Mouse (Mus musculus): Measurements from ENCODE around the gene Zfp704. TPM values are rescaled to one million over a fixed set of nuclear protein-coding genes. Genes with fewer than 3 reads are reported as not detected.

Zfp704 gene
- polyA plus RNA-seq, 1 experiment from 2014 or later, result 7.2 TPM

- WGBS, result 82% methylated on average over 8 of the region's 8 CpGs
- DNase-seq (ENCODE audit: low spot score), result no peak
- H3K36me3 ChIP-seq, result peaks cover 4% of the 10 kb centered on the region; the same call in 1 of the 2 replicates
- H3K27ac ChIP-seq, result no peak overlapping the region
- H3K4me1 ChIP-seq, result peaks cover 13% of the 10 kb centered on the region
- H3K4me3 ChIP-seq, result no peak overlapping the region
- H3K9me3 ChIP-seq, result no peaks in the 10 kb centered on the region
- no peaks in the 10 kb centered on the region for H3K27me3 ChIP-seq (ENCODE audit: insufficient read depth, poor library complexity, severe bottlenecking)
Measured at GRCm38 (mm10) chr3:9567948-9568347, 41.9 kb downstream of the Zfp704 start.

- DNase-seq (ENCODE audit: low spot score), result no peak
- Histone ChIP-seq H3K9me3 (no peaks in the 10 kb centered on the region), H3K27ac (no peak overlapping the region), H3K27me3 (ENCODE audit: insufficient read depth, poor library complexity, severe bottlenecking) (no peaks in the 10 kb centered on the region), H3K4me1 (peaks cover 13% of the 10 kb centered on the region), H3K36me3 (peaks cover 4% of the 10 kb centered on the region; the same call in 1 of the 2 replicates), H3K4me3 (no peak overlapping the region)
- 88% methylated on average over 3 of the region's 3 CpGs for WGBS
Measured at GRCm38 (mm10) chr3:9566831-9567230, 43.1 kb downstream of the Zfp704 start.

GRCm38 (mm10) chr3:9563562-9563961, 46.3 kb downstream of the Zfp704 start:
- no peaks in the 10 kb centered on the region for H3K9me3 ChIP-seq
- H3K4me1 ChIP-seq, result peaks cover 11% of the 10 kb centered on the region
- DNase-seq (ENCODE audit: low spot score), result no peak
- 67% methylated on average over 7 of the region's 7 CpGs for WGBS
- H3K27ac ChIP-seq, result no peak overlapping the region
- no peak overlapping the region for H3K4me3 ChIP-seq
- H3K27me3 ChIP-seq (ENCODE audit: insufficient read depth, poor library complexity, severe bottlenecking), result no peaks in the 10 kb centered on the region
- peaks cover 4% of the 10 kb centered on the region; the same call in 1 of the 2 replicates for H3K36me3 ChIP-seq

GRCm38 (mm10) chr3:9562649-9563328, 47.1 kb downstream of the Zfp704 start:
- Histone ChIP-seq H3K36me3 (peaks cover 4% of the 10 kb centered on the region; the same call in 1 of the 2 replicates), H3K9me3 (no peaks in the 10 kb centered on the region), H3K27me3 (ENCODE audit: insufficient read depth, poor library complexity, severe bottlenecking) (no peaks in the 10 kb centered on the region), H3K4me3 (no peak overlapping the region), H3K27ac (no peak overlapping the region), H3K4me1 (peaks cover 5% of the 10 kb centered on the region; the same call in 1 of the 2 replicates)
- WGBS, result 86% methylated on average over 11 of the region's 11 CpGs
- DNase-seq (ENCODE audit: low spot score), result no peak

GRCm38 (mm10) chr3:9557778-9558560, 51.9 kb downstream of the Zfp704 start:
- Histone ChIP-seq H3K9me3 (no peaks in the 10 kb centered on the region), H3K27me3 (ENCODE audit: insufficient read depth, poor library complexity, severe bottlenecking) (no peaks in the 10 kb centered on the region), H3K27ac (no peak overlapping the region), H3K4me3 (no peak overlapping the region), H3K4me1 (peaks cover 14% of the 10 kb centered on the region), H3K36me3 (no peaks in the 10 kb centered on the region)
- 65% methylated on average over 6 of the region's 6 CpGs for WGBS
- no peak for DNase-seq (ENCODE audit: low spot score)

- H3K4me3 ChIP-seq, result no peak overlapping the region
- 38% methylated on average over 5 of the region's 5 CpGs for WGBS
Measured at GRCm38 (mm10) chr3:9556137-9556536, 53.7 kb downstream of the Zfp704 start.

GRCm38 (mm10) chr3:9554916-9555315, 55.0 kb downstream of the Zfp704 start:
- H3K4me3 ChIP-seq, result no peak overlapping the region
- no peak for DNase-seq (ENCODE audit: low spot score)
- 86% methylated on average over 6 of the region's 6 CpGs for WGBS
- no peaks in the 10 kb centered on the region for H3K36me3 ChIP-seq
- H3K4me1 ChIP-seq, result peaks cover 34% of the 10 kb centered on the region
- no peaks in the 10 kb centered on the region for H3K9me3 ChIP-seq
- no peak overlapping the region for H3K27ac ChIP-seq
- H3K27me3 ChIP-seq (ENCODE audit: insufficient read depth, poor library complexity, severe bottlenecking), result no peaks in the 10 kb centered on the region

More at GRCm38 (mm10) chr3:9556137-9556536, 53.7 kb downstream of the Zfp704 start:
- Histone ChIP-seq H3K9me3 (no peaks in the 10 kb centered on the region), H3K4me1 (peaks cover 27% of the 10 kb centered on the region), H3K27me3 (ENCODE audit: insufficient read depth, poor library complexity, severe bottlenecking) (no peaks in the 10 kb centered on the region), H3K27ac (no peak overlapping the region), H3K36me3 (no peaks in the 10 kb centered on the region)
- no peak for DNase-seq (ENCODE audit: low spot score)

GRCm38 (mm10) chr3:9552332-9552731, 57.6 kb downstream of the Zfp704 start:
- Histone ChIP-seq H3K27me3 (ENCODE audit: insufficient read depth, poor library complexity, severe bottlenecking) (no peaks in the 10 kb centered on the region), H3K36me3 (no peaks in the 10 kb centered on the region), H3K4me1 (peaks cover 50% of the 10 kb centered on the region), H3K4me3 (no peak overlapping the region), H3K27ac (no peak overlapping the region), H3K9me3 (no peaks in the 10 kb centered on the region)
- no peak for DNase-seq (ENCODE audit: low spot score)
- WGBS, result 43% methylated on average over 8 of the region's 8 CpGs

- Histone ChIP-seq H3K36me3 (no peaks in the 10 kb centered on the region), H3K27ac (no peak overlapping the region), H3K4me3 (no peak overlapping the region), H3K9me3 (no peaks in the 10 kb centered on the region), H3K27me3 (ENCODE audit: insufficient read depth, poor library complexity, severe bottlenecking) (no peaks in the 10 kb centered on the region), H3K4me1 (peaks cover 54% of the 10 kb centered on the region)
- 58% methylated on average over 1 of the region's 1 CpGs for WGBS
- DNase-seq (ENCODE audit: low spot score), result no peak
Measured at GRCm38 (mm10) chr3:9550930-9551329, 59.0 kb downstream of the Zfp704 start.

GRCm38 (mm10) chr3:9549815-9550214, 60.1 kb downstream of the Zfp704 start:
- no peak overlapping the region for H3K27ac ChIP-seq
- no peak for DNase-seq (ENCODE audit: low spot score)
- H3K27me3 ChIP-seq (ENCODE audit: insufficient read depth, poor library complexity, severe bottlenecking), result no peaks in the 10 kb centered on the region
- H3K9me3 ChIP-seq, result no peaks in the 10 kb centered on the region
- H3K36me3 ChIP-seq, result no peaks in the 10 kb centered on the region
- peaks cover 53% of the 10 kb centered on the region for H3K4me1 ChIP-seq
- H3K4me3 ChIP-seq, result no peak overlapping the region
- WGBS, result 58% methylated on average over 5 of the region's 5 CpGs

- no peaks in the 10 kb centered on the region for H3K27me3 ChIP-seq (ENCODE audit: insufficient read depth, poor library complexity, severe bottlenecking)
- H3K9me3 ChIP-seq, result no peaks in the 10 kb centered on the region
- no peaks in the 10 kb centered on the region for H3K36me3 ChIP-seq
- peak overlapping the region; percentile 48; the same call in 1 of the 2 replicates for H3K27ac ChIP-seq
- WGBS, result 49% methylated on average over 10 of the region's 10 CpGs
- H3K4me3 ChIP-seq, result no peak overlapping the region
- DNase-seq (ENCODE audit: low spot score), result peak; percentile 61
- peaks cover 57% of the 10 kb centered on the region for H3K4me1 ChIP-seq
Measured at GRCm38 (mm10) chr3:9548188-9548587, 61.7 kb downstream of the Zfp704 start.

- no peaks in the 10 kb centered on the region for H3K9me3 ChIP-seq
- no peak overlapping the region for H3K4me3 ChIP-seq
- peak overlapping the region; percentile 60 for H3K27ac ChIP-seq
- no peaks in the 10 kb centered on the region for H3K27me3 ChIP-seq (ENCODE audit: insufficient read depth, poor library complexity, severe bottlenecking)
- H3K4me1 ChIP-seq, result peaks cover 46% of the 10 kb centered on the region
- 27% methylated on average over 15 of the region's 15 CpGs for WGBS
- H3K36me3 ChIP-seq, result no peaks in the 10 kb centered on the region
- peak; percentile 81 for DNase-seq (ENCODE audit: low spot score)
Measured at GRCm38 (mm10) chr3:9546882-9547620, 62.8 kb downstream of the Zfp704 start.

- DNase-seq (ENCODE audit: low spot score), result peak; percentile 59
- Histone ChIP-seq H3K4me1 (peaks cover 31% of the 10 kb centered on the region), H3K36me3 (no peaks in the 10 kb centered on the region), H3K27me3 (ENCODE audit: insufficient read depth, poor library complexity, severe bottlenecking) (no peaks in the 10 kb centered on the region), H3K9me3 (no peaks in the 10 kb centered on the region), H3K4me3 (no peak overlapping the region), H3K27ac (no peak overlapping the region)
- WGBS, result 81% methylated on average over 2 of the region's 2 CpGs
Measured at GRCm38 (mm10) chr3:9544421-9544820, 65.5 kb downstream of the Zfp704 start.
